Mouse (Mus musculus) CH12F3 (cell line): ENCODE results near the gene Foxn3.

Source experiments
- in situ Hi-C: fragments of 300-500 bp; cut with MboI; formaldehyde crosslinking; loops from 2 replicates; pipeline ENCODE4 v1.14.3; 2020; ENCODE audit warnings: low sequenced_read_pairs

Foxn3 gene

DNA sequence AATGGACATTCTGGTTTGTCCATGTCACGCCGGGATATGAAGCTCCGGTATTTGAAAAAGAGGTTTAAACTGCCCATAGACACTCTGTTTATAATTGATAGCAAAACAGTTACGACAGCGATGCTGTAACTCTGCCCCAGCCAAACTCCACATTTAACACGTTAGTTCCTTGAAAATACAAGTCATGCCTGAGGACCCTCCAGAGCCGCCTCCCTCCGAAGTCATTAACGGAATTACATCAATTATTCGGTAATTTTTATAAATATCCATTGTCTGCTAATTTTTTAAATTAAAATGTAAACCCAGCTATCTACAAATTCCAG, 554 bp downstream of the Foxn3 start:
- in situ Hi-C loops: no loop called here

DNA sequence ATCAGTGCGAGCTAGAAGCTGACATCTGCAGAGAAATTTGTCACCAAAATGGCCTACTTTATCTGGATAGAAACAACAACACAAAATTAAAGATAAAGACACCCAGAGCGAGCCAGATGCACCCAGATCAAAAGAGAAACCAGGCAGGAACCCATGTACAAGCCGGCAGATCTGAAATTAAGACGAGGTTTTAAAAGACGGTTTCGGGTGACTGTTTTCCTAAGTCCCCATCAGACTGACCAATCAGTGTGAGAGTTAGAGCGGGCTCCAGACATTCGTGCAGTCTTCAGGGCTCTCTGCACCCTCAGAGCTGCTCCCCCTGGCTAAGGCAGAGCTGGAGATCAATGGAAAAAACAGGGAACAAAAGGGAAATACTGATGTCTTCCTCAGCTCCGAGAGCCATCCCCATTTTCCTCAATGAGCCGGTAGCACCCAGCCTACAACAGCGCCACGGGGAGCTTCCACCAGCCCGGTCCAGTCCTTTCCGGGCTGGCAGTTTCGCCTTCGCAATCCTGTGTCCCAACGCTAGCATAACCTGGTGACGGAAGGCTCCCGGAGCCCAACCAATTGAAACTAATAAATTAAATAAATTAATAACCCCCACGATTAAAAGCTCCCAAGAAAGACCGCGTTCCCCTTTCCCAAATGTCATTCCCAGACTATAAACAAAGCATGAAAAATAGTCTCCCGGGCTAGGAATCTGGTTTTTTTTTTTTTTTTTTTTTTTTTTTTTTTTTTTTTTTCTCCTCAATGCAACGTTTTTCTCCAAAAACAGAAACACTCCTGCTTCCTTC, 1.1 kb downstream of the Foxn3 start:
- in situ Hi-C loops: no loop called here

DNA sequence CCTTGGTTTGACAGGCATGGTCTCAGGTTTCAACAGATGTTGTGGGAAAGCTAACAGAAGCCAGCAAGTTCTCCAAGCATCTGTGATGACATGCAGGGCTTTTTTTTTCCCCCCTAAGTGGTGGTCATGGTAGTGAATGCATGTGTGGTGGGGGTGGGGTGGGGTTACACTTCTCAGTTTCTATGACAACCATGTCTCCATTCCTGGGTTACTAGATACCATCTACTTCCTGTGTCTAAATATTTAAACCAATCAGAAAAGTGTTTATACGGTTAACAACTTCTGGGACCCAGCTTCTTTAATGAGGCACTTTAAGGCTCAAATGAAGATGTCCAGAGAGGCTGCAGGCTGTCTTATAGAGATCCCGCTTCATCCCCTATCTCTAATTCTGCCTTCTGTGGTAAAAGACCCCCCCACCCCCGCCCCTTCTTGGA, 2.0 kb downstream of the Foxn3 start:
- in situ Hi-C loops: no loop called here

DNA sequence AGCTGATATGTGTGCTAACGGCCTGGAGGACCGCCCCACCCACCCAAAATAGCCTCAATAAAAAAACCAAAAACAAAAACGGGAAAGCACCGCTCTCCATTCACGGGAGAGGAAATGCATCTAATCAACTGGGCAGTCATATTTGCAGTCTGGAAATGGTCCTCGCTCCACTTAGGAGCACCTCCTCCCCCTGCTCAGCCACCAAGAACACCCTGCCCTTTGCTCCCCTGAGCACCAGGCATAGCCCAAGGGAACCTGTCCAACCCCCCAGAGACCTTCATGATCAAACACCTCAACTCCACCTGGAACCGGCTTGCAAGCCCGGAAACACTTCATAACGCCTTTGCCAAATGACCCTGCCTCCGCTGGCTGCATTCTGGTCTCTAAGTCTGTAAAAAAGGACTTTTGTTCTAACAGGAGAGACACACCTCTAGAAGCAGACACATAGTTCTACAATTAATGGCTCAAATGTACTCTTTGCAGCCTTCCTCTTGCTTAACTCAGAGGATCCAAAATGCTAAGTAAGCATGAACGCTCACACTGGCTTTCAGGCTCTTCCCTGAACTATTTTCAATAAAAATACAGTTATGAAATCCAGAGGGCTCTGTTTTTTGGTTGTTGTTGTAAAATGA, 2.6 kb downstream of the Foxn3 start:
- in situ Hi-C loops: no loop called here

DNA sequence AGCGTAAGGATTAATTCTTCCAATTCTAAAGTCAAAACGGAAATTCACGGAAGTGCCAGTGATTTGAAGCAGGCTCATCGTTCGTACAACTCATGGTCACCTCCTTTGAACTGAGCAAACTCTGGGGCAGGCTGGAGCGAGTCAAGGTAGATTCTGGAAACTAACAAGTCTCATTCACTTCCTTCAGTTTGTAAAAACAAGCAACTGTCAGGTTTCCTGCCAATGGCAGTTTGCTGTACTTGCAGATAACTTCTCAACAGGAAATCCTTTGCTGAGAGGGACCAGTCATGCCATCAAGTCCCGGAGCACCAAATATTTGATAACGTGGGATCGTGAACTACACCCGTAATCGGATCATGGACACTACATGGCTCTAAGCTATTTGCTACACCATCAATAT, 3.9 kb downstream of the Foxn3 start:
- in situ Hi-C loops: no loop called here

DNA sequence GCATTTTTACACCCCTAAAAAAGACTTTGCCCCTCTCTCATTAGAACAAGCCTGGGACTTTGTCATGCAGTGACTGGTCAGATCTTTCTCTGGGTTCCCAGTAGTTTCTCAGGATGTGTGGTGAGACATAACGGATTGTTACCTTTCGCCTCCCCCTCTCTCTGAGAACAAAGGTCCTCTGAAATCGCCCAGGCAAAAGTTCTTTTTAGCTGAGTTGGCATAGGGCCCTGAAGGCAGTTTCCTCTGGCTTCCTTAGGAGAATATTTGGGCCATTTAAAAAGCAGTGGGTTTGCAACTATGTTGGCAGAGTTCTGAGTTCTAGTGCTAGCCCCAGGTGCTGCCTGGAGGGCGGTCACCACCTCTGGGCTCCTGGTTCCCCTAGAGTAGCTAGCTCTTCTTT, 4.9 kb downstream of the Foxn3 start:
- in situ Hi-C loops: no loop called here

DNA sequence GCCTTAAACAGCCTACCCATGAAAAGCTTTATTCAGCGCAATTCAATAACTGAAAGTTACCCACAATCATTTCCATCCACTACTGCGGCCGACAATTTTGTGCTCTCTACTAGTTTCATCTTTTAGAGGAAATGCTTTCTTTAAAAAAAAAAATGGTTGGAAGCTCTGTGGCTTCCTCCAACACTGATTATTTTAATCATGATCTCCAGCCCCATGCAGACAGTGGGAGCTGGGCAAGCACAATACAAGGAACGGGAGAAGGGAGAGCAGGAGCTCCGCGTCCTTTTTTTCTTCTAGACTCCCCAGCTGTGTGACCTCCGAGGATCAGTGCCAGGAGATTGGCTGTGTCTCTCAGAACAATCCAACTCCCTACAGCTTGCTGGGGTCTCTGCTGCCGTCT, 5.9 kb downstream of the Foxn3 start:
- in situ Hi-C loops: no loop called here

DNA sequence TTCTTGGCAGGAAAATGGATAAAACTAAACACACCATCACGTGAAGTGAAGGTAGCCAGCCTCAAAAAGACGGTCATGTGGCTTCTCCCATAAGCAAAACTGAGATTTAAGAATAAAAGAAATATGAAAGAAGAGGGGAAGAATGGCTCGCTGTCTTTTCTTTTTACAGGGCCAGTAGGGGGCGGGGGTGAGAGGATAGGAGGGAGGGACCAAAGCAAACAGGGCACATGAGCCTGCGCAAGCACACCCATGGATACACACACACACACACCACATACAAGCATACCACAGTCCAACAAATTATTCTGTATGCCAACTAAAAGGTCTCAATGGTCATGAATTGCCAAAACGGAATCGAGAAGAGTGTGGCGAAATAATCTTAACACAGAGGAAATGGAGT, 12.8 kb downstream of the Foxn3 start:
- in situ Hi-C loops: no loop called here

DNA sequence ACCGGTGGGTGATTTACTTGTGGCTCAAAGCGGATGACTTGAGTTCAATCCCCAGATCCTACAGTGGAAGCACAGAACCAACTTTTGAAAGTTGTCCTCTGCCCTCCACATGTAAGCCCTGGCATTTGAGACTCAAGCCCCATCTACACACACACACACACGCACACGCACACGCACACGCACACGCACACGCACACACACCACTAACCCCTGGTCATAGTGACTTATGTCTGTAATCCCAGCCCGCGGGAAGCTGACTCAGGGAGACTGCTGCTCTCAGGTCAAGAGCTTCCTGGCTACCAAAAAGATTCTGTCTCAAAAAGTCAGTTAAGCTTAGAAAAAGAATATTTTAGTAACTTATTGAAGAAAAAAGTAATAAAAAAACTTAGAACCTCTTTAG, 13.6 kb downstream of the Foxn3 start:
- in situ Hi-C loops: no loop called here

DNA sequence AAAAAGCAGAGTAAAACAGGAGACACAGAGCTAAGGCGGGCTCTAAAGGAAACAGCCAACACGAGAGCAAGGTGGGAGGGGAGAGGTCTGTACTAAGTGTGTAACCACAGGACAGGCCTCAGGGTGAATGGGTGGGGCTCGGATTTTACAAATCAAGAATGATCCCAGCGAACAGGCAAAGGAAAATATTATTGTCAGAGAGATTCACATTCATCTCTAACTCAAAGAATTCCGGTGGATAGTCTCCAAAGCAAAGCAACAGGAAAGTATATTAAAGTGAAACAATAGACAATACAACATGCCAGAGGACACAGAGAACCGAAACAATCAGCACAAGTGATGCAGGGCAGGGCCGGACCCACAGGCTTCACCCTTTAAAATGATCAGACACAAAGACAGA, 15.0 kb downstream of the Foxn3 start:
- in situ Hi-C loops: no loop called here

DNA sequence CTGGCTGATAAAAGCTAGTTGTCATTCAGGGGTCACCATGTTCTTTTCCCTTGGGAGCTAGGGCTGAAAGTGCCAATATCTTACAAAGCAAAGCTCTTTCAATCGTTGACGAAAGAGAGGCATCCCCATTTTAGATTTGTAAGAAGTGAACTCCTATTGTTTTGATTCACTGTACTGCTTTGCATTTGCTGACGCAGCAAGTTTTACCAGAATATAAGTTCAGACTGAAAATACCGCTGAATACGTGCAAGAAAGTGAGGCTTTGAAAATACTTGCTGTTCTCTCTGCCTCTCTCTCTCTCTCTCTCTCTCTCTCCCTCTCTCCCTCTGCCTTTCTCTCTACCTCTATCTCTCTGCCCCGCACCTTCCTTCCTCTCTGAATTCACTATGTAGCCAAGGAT, 16.1 kb downstream of the Foxn3 start:
- in situ Hi-C loops: no loop called here

DNA sequence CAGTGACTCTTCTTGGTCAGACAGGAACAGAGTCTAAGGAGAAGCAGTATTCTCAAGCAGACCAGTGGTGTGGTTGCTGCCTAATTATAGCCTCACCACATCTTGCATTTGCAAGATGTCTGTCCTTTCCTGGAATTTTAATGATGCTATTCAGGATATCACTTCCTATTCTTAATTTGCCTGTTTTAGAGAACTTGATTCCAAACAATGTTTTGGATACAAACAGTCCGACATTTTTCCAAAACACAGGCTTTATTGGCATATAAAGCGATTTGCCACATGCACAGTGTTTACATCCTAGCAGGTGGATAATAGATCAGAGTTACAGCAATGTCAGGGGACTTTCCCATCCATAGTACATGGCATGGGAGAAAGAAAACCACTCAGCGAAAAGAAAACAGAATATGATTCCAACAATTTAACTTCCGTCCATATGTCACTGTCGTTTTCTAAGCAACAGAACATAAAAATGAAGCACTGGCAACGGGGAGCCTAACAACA, 18.1 kb downstream of the Foxn3 start:
- in situ Hi-C loops: no loop called here

DNA sequence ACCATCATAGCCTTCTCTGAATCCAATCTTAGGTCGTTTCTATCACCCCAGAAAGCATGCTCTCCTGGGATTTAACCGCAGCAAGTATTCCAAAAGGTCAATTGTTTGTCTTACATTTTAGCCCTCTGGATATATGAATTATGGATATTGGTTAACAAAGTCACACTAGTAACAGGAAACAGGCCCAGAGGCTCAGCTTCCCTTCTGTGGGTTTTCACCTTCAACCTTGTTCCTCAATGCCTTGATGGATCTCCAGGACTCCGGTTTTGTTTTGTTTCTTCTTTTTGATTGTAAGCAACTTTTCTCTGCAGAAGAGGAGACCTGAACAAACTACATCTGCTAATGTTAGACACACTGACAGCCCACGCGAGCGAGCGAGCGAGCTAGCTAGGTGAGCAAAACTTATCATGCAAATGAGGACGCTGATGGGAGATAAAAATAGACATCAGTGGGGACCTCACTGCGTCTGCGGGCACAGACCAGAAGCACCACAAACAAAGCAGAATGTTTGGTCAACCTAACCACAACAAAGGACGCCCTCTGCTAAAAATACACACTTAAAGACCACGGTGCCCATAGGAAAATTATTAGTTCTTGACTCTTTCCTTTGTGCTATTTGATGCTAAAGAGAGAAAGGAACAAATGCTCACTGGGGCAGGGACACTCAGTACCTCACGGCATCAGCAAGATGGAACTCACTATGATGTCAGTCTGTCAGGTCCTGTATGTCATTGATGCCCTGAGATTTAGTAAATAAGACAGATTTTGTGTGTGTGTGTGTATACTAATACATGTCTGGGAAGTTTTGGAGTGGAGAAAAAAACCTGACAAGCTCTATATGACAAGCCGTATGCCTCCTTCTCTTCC, 18.9 kb downstream of the Foxn3 start:
- in situ Hi-C loops: no loop called here

DNA sequence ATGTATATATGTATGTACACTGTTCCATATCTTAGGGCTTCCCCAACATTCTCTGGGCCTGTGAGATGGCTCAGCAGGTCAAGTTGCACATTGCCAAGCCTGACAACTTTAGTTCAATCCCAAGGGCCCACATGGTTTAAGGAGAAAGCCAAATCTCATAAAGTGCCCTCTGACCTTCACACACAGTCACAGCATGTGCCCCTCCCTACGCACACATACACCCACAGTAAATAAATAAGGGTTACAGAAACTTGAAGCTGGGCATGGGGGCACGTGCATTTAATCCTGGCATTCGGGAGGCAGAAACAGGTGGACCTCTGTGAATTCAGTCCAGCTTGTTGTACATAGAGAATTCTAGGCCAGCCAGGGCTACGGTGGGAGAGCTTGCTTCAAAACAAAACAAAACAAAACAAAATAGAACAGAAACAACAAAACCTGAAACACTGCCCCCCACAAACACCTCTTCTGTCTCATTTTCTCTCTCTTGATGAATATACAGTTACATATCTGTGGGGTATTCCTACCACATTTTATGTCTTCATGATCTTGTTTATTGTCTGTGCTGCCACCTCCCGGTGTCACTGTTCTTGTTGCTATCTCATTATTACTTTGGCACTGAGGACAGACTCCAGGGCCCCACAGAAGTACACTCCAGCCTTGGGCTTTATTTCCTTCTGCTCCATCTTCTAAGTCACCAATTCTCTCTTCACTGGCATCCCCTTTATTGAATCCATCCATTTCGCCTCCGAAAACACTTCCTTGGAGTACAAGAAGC, 19.8 kb downstream of the Foxn3 start:
- in situ Hi-C loops: no loop called here

DNA sequence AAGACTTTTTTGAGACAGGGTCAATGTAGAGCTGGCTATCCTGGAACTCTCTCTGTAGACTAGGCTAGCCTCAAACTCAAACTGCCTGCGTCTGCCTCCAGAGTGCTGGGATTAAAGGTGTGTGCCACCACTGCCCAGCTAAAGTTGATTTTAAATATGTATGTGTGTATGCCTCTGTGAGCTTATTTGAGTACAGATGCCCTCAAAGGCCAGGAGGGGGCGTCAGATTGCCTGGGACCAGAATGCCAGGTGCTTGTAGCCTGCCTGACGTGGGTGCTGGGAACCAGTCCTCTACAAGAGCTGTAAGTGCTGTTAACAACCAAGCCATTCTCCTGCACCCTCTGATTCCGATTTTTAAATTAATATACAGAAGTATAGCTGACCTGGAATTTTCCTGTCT, 23.2 kb downstream of the Foxn3 start:
- in situ Hi-C loops: no loop called here

DNA sequence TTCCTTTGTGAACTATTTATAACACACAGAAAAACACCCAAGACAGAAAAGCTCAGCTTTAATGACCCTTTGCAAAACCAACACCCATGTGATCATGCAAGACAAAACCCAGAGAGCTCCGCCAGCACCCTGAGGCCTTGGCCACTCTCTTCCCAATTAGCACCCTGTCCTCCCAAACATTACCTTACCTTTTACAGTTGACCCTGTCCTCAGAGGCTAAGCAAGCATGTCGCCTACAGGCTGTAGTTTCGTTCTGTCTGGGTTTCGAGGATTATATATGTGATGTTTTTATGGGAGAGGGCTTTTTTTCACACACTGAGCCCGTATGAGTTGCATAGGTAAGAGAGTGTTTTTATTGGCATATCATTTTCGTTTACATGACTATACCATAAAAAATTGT, 26.1 kb downstream of the Foxn3 start:
- in situ Hi-C loops: no loop called here

DNA sequence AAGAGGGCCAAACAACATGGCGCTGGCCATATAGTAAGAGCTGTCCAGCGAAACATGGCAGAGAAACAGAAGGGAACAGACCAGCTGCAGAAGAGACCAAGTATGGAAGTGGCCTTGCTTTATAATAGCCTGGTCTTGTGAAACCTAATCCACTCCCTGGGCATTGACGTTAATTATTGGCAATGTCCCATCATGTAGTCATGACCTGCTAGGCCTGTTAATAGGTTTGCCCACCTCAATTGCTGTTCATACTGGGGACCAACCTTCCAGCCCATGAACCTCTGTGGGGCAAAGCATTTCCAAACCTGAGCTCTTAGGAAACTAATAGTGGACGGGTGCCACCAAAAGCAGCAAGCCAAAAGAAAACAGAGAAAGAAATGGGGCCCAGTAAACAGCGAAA, 27.0 kb downstream of the Foxn3 start:
- in situ Hi-C loops: no loop called here

DNA sequence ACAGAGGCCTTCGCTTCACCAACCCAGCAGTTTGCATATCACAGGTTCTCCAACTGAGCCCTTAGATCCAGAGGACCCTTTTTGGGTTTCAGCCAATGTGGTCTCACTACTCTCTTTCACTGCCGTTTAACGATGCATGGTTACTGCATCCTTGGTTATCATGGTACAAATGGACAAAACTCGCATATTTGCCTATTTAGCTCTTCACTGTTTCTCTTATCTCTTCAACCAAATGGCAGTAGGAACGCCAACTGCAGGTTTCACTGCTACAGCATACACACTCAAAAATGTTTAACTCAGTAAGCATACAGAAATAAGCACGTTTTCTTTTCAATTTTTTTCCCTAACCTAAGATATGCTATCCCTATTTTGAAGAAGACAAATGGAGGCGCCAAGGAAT, 31.0 kb downstream of the Foxn3 start:
- in situ Hi-C loops: no loop called here

DNA sequence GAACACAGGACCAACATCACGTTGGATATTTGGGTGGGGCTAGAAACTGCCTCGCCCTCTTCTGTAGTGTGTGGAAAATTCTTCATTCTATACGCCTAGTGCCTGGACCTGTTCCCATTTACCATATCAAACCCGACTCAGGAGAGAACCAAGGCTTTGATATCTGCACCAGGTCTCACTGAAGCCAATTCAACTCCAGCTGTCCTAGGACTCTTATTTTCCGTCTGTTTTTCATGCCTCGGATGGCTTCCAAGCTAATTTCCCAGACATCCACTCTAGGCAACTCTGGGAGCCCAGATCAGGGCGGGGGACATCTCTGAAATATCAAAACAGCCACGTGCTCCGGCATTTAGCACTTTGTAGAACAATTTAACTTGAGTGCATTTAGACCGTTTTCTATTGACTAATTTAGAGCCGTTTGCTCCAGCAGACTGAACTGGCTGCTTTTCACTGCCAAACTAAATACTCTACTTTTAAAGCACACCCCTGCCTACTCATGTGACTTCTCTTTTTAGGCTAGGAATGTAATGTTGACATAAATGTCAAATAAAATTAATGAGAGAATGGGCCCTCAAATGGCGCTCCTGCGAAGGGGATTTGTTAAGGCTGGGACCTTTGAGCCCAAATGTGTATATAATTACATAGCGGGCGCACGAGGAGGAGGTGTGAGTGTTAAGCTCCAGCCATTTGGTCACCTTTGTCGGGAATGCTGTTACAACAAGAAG, 33.5 kb downstream of the Foxn3 start:
- in situ Hi-C loops: no loop called here

DNA sequence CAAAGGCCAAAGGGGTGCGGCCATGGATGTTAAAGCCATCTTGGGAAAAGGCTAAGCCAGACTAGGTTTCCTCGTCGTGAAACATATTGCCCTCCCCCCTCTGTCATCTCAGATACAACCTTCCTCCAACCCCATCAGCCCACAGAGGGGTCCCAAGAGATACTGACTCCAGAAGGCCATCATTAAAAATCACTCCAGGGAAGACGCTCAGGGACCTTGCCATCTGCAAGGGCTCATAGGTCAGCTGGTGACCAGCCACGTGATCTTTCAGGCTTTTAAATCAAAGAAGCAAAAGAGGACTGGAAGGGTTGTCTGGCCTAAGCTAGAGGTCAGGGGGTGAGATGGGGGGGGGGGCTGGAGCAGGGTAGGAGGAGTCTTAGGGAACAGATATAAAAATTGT, 34.4 kb downstream of the Foxn3 start:
- in situ Hi-C loops: no loop called here
